Mouse (Mus musculus): ENCODE results near the gene Slc27a1. TPM values are rescaled to one million over a fixed set of nuclear protein-coding genes. Genes with fewer than 3 reads are reported as not detected.

Gene Slc27a1
- polyA plus RNA-seq, 1 experiment from 2014 or later, result 19.0 TPM

DNA sequence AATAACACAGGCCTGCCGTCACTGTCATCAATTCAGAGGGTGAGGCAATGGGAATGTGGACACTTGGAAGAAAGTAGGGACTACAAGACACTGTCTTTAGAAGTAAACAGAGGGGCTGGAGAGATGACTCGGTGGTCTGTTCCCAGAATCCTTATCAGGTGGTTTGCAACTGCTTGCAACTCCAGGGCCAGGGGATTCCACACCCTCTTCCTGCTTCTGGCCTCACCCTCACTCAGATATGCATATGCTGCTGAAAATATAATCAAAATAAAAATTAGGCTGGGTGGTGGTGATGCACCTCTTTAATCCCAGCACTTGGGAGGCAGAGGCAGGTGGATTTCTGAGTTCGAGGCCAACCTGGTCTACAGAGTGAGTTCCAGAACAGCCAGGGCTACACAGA, 8.6 kb upstream of the Slc27a1 start:
- no peak for DNase-seq (ENCODE audit: low spot score)
- Histone ChIP-seq H3K4me1 (peaks cover 19% of the 10 kb centered on the region), H3K27ac (no peak overlapping the region), H3K4me3 (no peak overlapping the region), H3K9me3 (0 out of 2 replicates have a peak, but pooled peaks cover 4% of the 10 kb centered on the region), H3K27me3 (ENCODE audit: insufficient read depth, poor library complexity, severe bottlenecking) (peaks cover 98% of the 10 kb centered on the region), H3K36me3 (no peaks in the 10 kb centered on the region)
- 66% methylated on average over 3 of the region's 3 CpGs for WGBS

DNA sequence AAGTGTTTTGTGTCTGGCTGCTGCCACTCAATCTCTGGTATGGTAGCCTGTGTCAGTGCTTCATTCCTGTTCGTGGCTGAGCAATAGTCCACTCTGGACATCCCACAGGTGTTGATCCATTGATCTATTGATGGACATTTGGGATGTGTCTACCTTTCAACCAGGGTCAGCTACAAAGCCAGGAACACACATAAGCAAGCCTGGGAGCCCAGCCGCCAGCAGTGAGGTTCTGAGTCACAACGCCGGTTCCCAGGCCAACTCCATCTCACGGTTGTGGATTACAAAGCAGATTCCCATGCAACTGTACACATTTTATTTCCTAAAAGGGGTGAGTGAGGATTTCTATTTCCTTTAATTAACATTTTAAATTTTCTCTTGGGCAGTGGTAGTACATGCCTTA, 7.9 kb upstream of the Slc27a1 start:
- no peak for DNase-seq (ENCODE audit: low spot score)
- Histone ChIP-seq H3K36me3 (no peaks in the 10 kb centered on the region), H3K4me1 (peaks cover 19% of the 10 kb centered on the region), H3K27me3 (ENCODE audit: insufficient read depth, poor library complexity, severe bottlenecking) (peaks cover 97% of the 10 kb centered on the region), H3K27ac (no peak overlapping the region), H3K4me3 (no peak overlapping the region), H3K9me3 (0 out of 2 replicates have a peak, but pooled peaks cover 4% of the 10 kb centered on the region)
- WGBS, result 82% methylated on average over 5 of the region's 5 CpGs

DNA sequence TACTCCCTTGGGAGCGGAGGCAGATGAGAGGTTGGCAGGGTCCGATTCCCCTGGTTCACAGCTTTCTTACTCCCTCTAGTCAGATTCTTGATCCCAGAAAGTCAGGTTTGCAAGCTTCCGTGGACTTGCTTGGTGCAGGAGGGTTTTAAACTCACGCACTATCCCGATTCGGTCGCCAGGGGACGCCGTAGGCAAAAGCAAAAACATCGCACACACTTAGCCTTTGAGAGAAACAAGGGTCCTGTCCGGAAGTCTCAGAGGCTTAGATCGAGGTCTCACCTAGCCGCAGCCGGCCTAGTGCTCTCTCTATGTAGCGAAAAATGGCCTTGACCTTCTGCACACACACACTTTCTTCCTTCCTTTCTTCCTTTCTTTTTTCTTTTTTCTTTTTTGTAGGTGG, 7.3 kb upstream of the Slc27a1 start:
- Histone ChIP-seq H3K36me3 (no peaks in the 10 kb centered on the region), H3K9me3 (0 out of 2 replicates have a peak, but pooled peaks cover 4% of the 10 kb centered on the region), H3K4me1 (peaks cover 19% of the 10 kb centered on the region), H3K27me3 (ENCODE audit: insufficient read depth, poor library complexity, severe bottlenecking) (peaks cover 96% of the 10 kb centered on the region), H3K27ac (no peak overlapping the region), H3K4me3 (no peak overlapping the region)
- 5% methylated on average over 15 of the region's 15 CpGs for WGBS
- DNase-seq (ENCODE audit: low spot score), result peak; percentile 88

DNA sequence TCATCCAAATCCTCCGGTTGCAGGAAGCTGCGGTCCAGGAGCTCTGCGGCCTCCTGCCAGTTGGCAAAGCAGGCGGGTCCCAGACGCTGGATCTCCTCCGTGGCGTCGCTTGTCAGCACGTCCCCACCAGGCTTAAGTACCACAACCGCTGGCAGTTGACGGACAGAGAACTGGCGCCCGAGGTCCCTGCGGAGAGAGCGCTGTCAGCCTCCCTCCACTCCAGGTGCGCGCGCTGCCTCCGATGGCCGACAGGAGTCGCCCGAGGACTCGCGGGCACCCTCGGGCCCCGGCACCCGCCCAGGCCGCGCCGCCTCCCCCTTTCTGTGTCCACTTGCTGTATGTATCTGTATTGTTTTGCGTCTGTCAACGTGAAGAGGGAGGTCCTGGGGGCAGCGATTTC, 5.9 kb upstream of the Slc27a1 start:
- Histone ChIP-seq H3K4me3 (peak overlapping the region; percentile 48), H3K9me3 (0 out of 2 replicates have a peak, but pooled peaks cover 4% of the 10 kb centered on the region), H3K4me1 (peaks cover 19% of the 10 kb centered on the region), H3K27ac (no peak overlapping the region), H3K27me3 (ENCODE audit: insufficient read depth, poor library complexity, severe bottlenecking) (peaks cover 96% of the 10 kb centered on the region), H3K36me3 (no peaks in the 10 kb centered on the region)
- peak; percentile 88 for DNase-seq (ENCODE audit: low spot score)
- under 1% methylated on average over 33 of the region's 33 CpGs for WGBS

DNA sequence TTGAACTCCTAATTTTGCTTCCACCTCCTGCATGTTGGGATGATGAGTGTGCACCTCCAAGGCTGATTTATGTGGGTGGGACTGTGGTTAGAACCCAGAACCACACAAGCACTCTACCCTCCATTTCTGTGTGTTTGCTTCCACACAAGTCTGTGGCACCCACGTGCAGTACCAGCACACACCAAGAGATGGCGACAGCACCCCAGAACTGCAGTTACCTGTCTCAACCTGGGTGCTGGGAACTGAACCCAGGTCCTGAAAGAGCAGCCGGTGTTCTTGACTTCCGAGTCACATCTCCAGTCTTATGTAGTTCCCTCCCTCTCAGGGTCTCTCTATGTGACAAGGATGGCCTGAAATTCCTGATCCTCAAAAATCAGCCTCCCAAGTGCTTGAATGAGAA, 4.7 kb upstream of the Slc27a1 start:
- no peaks in the 10 kb centered on the region for H3K36me3 ChIP-seq
- no peak overlapping the region for H3K27ac ChIP-seq
- no peak for DNase-seq (ENCODE audit: low spot score)
- H3K9me3 ChIP-seq, result 0 out of 2 replicates have a peak, but pooled peaks cover 4% of the 10 kb centered on the region
- H3K27me3 ChIP-seq (ENCODE audit: insufficient read depth, poor library complexity, severe bottlenecking), result peaks cover 96% of the 10 kb centered on the region
- WGBS, result 86% methylated on average over 4 of the region's 4 CpGs
- H3K4me1 ChIP-seq, result peaks cover 19% of the 10 kb centered on the region
- H3K4me3 ChIP-seq, result no peak overlapping the region

DNA sequence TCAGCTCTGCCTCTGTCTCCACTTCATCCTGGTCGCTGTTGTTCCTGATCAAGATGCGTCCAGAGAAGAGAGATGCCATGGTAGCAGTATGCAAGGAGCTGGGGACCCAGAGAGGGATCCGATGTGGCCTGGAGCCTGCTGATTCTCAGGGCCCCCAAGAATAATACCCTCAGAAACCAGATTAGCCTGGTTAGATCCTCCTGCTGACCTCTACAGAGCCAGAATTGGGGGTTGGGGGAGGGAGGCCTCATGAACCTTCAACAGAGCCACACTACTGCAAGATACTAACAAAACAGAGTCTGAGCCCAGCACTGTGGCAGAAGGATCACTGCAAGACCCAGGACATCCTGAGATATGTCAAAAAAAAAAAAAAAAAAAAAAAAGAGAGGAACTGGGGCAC, 2.2 kb upstream of the Slc27a1 start, which contains the start of gene Nxnl1:
Nxnl1 (minus strand) TSS at position 101 of the 400 bp plus-strand sequence.
- peaks cover 76% of the 10 kb centered on the region for H3K27me3 ChIP-seq (ENCODE audit: insufficient read depth, poor library complexity, severe bottlenecking)
- H3K9me3 ChIP-seq, result 0 out of 2 replicates have a peak, but pooled peaks cover 4% of the 10 kb centered on the region
- no peak within 1 kb of the TSS for H3K4me3 ChIP-seq
- WGBS, result 67% methylated on average over 3 of the region's 3 CpGs
- DNase-seq (ENCODE audit: low spot score), result no peak
- no peaks in the 10 kb centered on the region for H3K36me3 ChIP-seq
- H3K27ac ChIP-seq, result no peak within 1 kb of the TSS
- peaks cover 37% of the 10 kb centered on the region for H3K4me1 ChIP-seq

DNA sequence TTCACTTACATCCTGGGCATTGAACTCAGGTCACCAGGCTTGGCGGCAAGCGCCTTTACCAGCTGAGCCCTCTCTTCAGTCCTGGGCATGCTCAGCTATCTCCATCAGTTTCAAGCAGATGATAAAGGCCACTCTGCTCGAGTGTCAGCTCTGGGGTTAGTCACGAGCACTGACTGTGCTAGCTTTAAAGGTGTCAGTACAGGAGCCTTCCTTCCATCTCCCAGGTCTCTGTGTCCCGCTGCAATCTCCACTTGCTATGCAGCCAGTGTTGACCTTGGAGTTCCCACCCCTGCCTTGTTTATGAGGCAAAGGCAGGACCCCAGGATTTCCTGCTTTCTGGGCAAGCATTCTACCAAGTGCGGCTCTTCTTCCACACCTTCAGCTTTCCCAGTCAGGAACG, 1.1 kb upstream of the Slc27a1 start:
- Histone ChIP-seq H3K9me3 (0 out of 2 replicates have a peak, but pooled peaks cover 4% of the 10 kb centered on the region), H3K36me3 (no peaks in the 10 kb centered on the region), H3K4me3 (no peak overlapping the region), H3K4me1 (peaks cover 34% of the 10 kb centered on the region), H3K27ac (no peak overlapping the region), H3K27me3 (ENCODE audit: insufficient read depth, poor library complexity, severe bottlenecking) (peaks cover 71% of the 10 kb centered on the region)
- no peak for DNase-seq (ENCODE audit: low spot score)
- WGBS, result 62% methylated on average over 7 of the region's 7 CpGs

DNA sequence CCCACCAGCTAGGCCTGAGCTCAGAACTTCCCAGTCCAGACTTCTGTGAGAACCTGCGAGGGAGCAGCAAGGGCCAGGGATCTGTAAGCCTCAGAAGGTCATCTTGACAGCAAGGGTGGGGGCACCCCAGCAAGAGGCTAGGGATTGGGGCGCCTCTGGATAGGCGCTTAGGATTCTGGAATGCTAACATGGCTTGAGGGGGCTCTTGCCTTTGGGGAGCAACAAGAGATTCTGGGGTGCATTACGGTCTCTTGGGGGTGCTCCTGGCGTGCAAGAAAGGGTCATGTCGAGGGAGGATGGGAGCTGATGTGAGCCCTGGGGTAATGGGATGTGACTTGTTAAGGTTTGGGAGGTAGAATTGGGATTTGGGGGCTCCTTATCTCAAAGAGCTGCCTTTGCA, 259 bp downstream of the Slc27a1 start:
- Histone ChIP-seq H3K4me1 (peaks cover 30% of the 10 kb centered on the region), H3K4me3 (peak overlapping the region; percentile 73), H3K27me3 (ENCODE audit: insufficient read depth, poor library complexity, severe bottlenecking) (peaks cover 64% of the 10 kb centered on the region), H3K36me3 (no peaks in the 10 kb centered on the region), H3K27ac (peak overlapping the region; percentile 78; the same call in 1 of the 2 replicates), H3K9me3 (0 out of 2 replicates have a peak, but pooled peaks cover 4% of the 10 kb centered on the region)
- no peak for DNase-seq (ENCODE audit: low spot score)
- 20% methylated on average over 6 of the region's 6 CpGs for WGBS

DNA sequence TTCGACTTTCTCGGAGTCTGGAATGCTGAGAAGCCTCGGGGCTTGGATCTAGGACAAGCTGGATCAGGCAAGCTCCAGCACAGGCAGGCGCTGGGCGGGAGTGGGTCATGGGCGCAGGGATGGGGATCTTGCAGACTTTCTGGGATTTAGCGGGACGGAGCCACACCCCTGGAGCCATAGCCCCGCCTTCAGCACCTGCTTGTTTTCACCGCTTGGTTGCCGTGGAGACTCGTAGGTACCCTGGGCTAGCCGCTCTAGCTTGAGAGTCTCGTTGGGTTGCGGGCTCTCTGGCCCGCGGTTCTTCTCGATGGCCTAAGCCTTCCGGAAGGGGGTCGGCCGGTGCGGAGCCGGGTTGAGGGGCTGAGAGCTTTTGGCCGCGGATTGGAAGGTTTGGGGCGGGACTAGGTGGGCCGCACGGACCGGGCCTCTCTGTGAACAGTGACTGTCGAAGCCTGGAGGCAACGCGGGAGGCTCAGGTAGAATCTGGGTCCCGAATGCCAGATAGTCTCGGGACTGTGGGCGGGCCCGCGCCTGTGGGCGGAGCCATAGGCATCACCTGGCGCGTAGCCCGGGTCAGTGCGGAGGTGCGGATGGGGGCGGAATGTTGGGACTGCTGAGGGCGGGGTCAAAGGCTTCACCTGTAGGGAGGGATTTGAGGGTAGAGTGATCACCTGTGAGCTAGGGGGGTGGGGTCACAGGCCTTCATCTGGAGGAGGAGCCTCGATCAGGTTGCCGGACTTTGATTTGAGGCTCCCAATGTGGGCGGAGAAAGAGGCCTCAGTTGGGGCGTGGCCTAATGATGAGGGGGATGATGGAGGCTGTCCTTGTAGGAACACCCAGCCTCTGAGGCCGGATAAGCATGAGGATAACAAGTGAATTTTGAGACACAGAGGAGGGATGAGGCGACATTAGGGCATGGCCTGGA, 946 bp downstream of the Slc27a1 start:
- Histone ChIP-seq H3K4me1 (peaks cover 35% of the 10 kb centered on the region), H3K9me3 (no peaks in the 10 kb centered on the region), H3K27ac (peak overlapping the region; percentile 78), H3K36me3 (no peaks in the 10 kb centered on the region), H3K4me3 (peak overlapping the region; percentile 73), H3K27me3 (ENCODE audit: insufficient read depth, poor library complexity, severe bottlenecking) (peaks cover 57% of the 10 kb centered on the region)
- peak; percentile 87 for DNase-seq (ENCODE audit: low spot score)
- under 1% methylated on average over 51 of the region's 51 CpGs for WGBS

DNA sequence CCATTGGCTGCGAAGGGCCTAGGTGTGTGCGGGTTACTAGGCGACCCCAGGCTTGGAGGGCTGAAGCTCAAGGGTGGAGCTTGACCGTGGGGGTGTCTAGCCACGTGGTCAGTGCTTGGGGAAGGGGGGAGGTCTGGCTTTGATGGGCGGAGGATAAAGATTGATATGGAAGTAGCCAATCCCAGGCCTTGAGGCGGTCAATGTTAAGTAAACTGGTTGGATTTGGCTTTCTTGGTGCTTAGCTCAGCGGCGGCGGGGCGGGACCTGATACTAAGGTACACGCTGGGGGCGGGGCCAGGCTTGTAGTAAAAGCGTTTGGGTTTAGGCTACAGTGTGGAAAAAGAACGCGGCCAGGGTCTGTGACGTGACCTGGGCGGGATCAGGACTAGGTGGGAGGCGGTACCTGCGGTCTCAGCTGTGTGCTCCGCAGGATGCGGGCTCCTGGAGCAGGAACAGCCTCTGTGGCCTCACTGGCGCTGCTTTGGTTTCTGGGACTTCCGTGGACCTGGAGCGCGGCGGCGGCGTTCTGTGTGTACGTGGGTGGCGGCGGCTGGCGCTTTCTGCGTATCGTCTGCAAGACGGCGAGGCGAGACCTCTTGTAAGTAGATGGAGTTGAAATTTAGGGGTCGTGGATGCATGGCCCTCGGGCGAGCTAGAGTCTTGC, 1.7 kb downstream of the Slc27a1 start:
- H3K4me3 ChIP-seq, result peak overlapping the region; percentile 73
- WGBS, result under 1% methylated on average over 41 of the region's 41 CpGs
- DNase-seq (ENCODE audit: low spot score), result peak; percentile 94

DNA sequence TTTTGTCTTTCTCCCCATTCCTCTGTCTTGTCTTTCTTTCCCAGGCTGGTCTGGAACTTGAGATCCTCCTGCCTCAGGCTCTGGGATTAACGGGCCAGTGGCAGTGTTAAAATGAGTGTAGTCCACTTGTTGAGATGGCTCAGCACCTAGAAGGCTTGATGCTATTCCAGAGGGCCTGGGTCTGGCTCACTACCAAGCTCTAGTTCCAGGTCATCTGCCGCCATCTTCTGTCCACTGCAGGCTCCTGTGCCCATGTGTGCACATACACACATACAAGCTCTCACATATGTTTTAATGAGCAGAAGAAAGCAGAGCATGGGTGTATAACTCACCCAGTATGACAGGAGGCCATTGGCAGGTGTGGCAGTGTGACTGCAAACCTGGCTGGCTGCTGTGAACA, 3.4 kb downstream of the Slc27a1 start:
- Histone ChIP-seq H3K4me3 (no peak overlapping the region), H3K27me3 (ENCODE audit: insufficient read depth, poor library complexity, severe bottlenecking) (peaks cover 36% of the 10 kb centered on the region), H3K36me3 (no peaks in the 10 kb centered on the region), H3K4me1 (peaks cover 35% of the 10 kb centered on the region), H3K9me3 (no peaks in the 10 kb centered on the region), H3K27ac (no peak overlapping the region)
- no peak for DNase-seq (ENCODE audit: low spot score)
- 73% methylated on average over 2 of the region's 2 CpGs for WGBS

More for the DNA sequence above, 1.7 kb downstream of the Slc27a1 start:
- H3K9me3 ChIP-seq, result no peaks in the 10 kb centered on the region
- H3K4me1 ChIP-seq, result peaks cover 35% of the 10 kb centered on the region
- peaks cover 51% of the 10 kb centered on the region for H3K27me3 ChIP-seq (ENCODE audit: insufficient read depth, poor library complexity, severe bottlenecking)
- H3K36me3 ChIP-seq, result no peaks in the 10 kb centered on the region
- H3K27ac ChIP-seq, result peak overlapping the region; percentile 78

DNA sequence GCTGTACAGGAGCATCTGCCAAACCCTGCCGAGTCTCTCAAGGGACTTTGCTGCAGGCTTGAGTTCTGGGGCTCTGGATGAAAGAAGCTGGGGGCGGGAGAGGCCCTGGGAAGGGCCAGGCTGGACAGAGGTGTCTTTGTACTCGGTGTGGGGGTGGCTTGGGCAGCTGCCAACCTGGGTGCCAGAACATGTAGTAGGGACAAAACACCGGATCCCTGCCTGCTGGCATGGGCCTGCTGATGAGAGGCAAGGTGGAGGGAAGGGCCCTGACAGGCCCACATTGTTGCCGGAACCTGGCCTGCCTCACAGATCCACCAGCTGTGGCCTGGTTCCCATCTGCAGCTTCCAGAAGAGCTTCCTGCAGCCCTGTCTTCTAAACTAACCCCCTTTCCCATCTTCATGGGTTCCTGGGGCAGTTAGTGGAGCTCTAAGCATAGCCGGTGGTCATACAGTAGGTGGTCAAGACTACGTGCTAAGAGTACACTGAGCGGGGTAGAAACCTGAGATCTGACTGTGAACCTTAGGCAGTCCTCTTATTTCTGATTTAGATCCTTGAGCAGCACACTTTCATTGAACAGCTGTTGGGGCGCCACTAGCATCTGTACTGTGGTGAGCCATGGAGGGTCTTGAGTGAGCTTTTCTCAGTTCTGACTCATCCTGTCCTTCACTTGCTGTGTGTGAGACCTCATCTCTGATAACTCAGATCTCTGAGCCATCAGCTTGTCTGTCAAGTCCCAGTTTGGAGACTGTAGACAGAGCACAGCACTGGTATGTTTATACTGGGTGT, 4.4 kb downstream of the Slc27a1 start:
- Histone ChIP-seq H3K4me3 (no peak overlapping the region), H3K27me3 (ENCODE audit: insufficient read depth, poor library complexity, severe bottlenecking) (peaks cover 27% of the 10 kb centered on the region), H3K4me1 (peaks cover 35% of the 10 kb centered on the region), H3K9me3 (no peaks in the 10 kb centered on the region), H3K27ac (no peak overlapping the region), H3K36me3 (no peaks in the 10 kb centered on the region)
- DNase-seq (ENCODE audit: low spot score), result no peak
- 74% methylated on average over 9 of the region's 9 CpGs for WGBS
